Mouse (Mus musculus) layer of hippocampus, adult 9-10 months (tissue): ENCODE measurements around the gene Ccdc158.

Experiments
- DNase-seq: peaks from one replicate; pipeline ENCODE4 v3.0.0; 2022; ENCODE audit warnings: low spot score

The Ccdc158 gene

GRCm38 (mm10) chr5:92674859-92675573 lies at the start of gene Ccdc158:
TSS of gene Ccdc158 (minus strand) at chr5:92675271.
- no peak for DNase-seq

GRCm38 (mm10) chr5:92721610-92722009 lies 46.5 kb upstream of the Ccdc158 start:
- DNase-seq: no peak

GRCm38 (mm10) chr5:92718856-92719255 lies 43.8 kb upstream of the Ccdc158 start:
- DNase-seq: no peak

GRCm38 (mm10) chr5:92717666-92718360 lies 42.7 kb upstream of the Ccdc158 start:
- no peak for DNase-seq

GRCm38 (mm10) chr5:92715890-92716289 lies 40.8 kb upstream of the Ccdc158 start:
- DNase-seq: no peak

GRCm38 (mm10) chr5:92715319-92715718 lies 40.2 kb upstream of the Ccdc158 start:
- DNase-seq: no peak

- DNase-seq: no peak
Measured at GRCm38 (mm10) chr5:92714886-92715285, 39.8 kb upstream of the Ccdc158 start.

GRCm38 (mm10) chr5:92712621-92713395 lies 37.7 kb upstream of the Ccdc158 start:
- DNase-seq: no peak

GRCm38 (mm10) chr5:92711666-92712290 lies 36.7 kb upstream of the Ccdc158 start:
- DNase-seq: no peak

GRCm38 (mm10) chr5:92710779-92711178 lies 35.7 kb upstream of the Ccdc158 start:
- DNase-seq: no peak

GRCm38 (mm10) chr5:92707921-92708491 lies 32.9 kb upstream of the Ccdc158 start:
- DNase-seq: no peak

GRCm38 (mm10) chr5:92703671-92704070 lies 28.6 kb upstream of the Ccdc158 start:
- DNase-seq: no peak

GRCm38 (mm10) chr5:92701750-92702149 lies 26.7 kb upstream of the Ccdc158 start:
- DNase-seq: no peak

GRCm38 (mm10) chr5:92698837-92699529 lies 23.9 kb upstream of the Ccdc158 start:
- DNase-seq: no peak

- no peak for DNase-seq
Measured at GRCm38 (mm10) chr5:92698131-92698836, 23.2 kb upstream of the Ccdc158 start.

GRCm38 (mm10) chr5:92694316-92694995 lies 19.4 kb upstream of the Ccdc158 start:
- DNase-seq: no peak

GRCm38 (mm10) chr5:92693744-92694143 lies 18.7 kb upstream of the Ccdc158 start:
- DNase-seq: no peak

- no peak for DNase-seq
Measured at GRCm38 (mm10) chr5:92692206-92693007, 17.3 kb upstream of the Ccdc158 start.

GRCm38 (mm10) chr5:92688569-92688968 lies 13.5 kb upstream of the Ccdc158 start:
- no peak for DNase-seq
